Mouse (Mus musculus) forebrain, postnatal 0 days (tissue): Measurements from ENCODE around the gene Nectin2. TPM values are rescaled to one million over a fixed set of nuclear protein-coding genes. Genes with fewer than 3 reads are reported as not detected.

ENCODE experiments used
- ATAC-seq: fragments of 200-750 bp; cut with Nextera tagmentation; 2 replicates; pipeline ENCODE4 v1.8.0; 2017; ENCODE audit warnings: mild to moderate bottlenecking, moderate library complexity
- DNase-seq: peaks from one replicate; pipeline ENCODE4 v3.0.0-alpha.2; 2015
- H3K27ac ChIP-seq: fragments of 300-500 bp; sonication (generic); 2 replicates; pipeline ENCODE4 v1.5.1; 2014; ENCODE audit warnings: low read depth, mild to moderate bottlenecking, antibody characterized with exemption, low read length, moderate library complexity, mixed read lengths
- H3K27me3 ChIP-seq: fragments of 300-500 bp; sonication (generic); 2 replicates; pipeline ENCODE4 v1.6.1; 2014; ENCODE audit warnings: mild to moderate bottlenecking, low read length, mixed read lengths; ENCODE audit not compliant: insufficient read depth
- H3K36me3 ChIP-seq: fragments of 300-500 bp; sonication (generic); 2 replicates; pipeline ENCODE4 v1.6.1; 2014; ENCODE audit warnings: mild to moderate bottlenecking, moderate library complexity; ENCODE audit not compliant: insufficient read depth
- H3K4me1 ChIP-seq: fragments of 300-500 bp; sonication (generic); 2 replicates; pipeline ENCODE4 v1.6.1; 2014; ENCODE audit warnings: antibody characterized with exemption; ENCODE audit not compliant: insufficient read depth
- H3K4me2 ChIP-seq: fragments of 300-500 bp; sonication (generic); 2 replicates; pipeline ENCODE4 v1.6.1; 2014; ENCODE audit warnings: low read depth, mild to moderate bottlenecking, moderate library complexity
- H3K4me3 ChIP-seq: fragments of 300-500 bp; sonication (generic); 2 replicates; pipeline ENCODE4 v1.5.1; 2014; ENCODE audit warnings: low read depth, low read length, mixed read lengths
- H3K9ac ChIP-seq: fragments of 300-500 bp; sonication (generic); 2 replicates; pipeline ENCODE4 v1.6.1; 2014; ENCODE audit warnings: mild to moderate bottlenecking
- H3K9me3 ChIP-seq: fragments of 300-500 bp; sonication (generic); 2 replicates; pipeline ENCODE4 v1.6.1; 2016; ENCODE audit warnings: low read length
- CTCF ChIP-seq: sonication (generic); IDR thresholded peaks from 2 replicates; pipeline ENCODE4 v1.5.1; 2016; ENCODE audit warnings: antibody characterized with exemption, control low read depth, low read depth
- WGBS: fragments of 180-500 bp; shearing (Covaris S2); extraction: QIAGEN DNeasy Blood & Tissue Kit; methylation state at CpG from one replicate; pipeline ENCODE4 v1.1.7; 2014; 5-methylcytosine and 5-hydroxymethylcytosine counted together
- polyA plus RNA-seq: library from polyadenylated mRNA; unstranded; fragments of >200 nt; fragmentation: Nextera tagmentation; extraction: Ambion mirVana; gene quantifications from 2 replicates; pipeline ENCODE4 v1.2.1, GENCODE M21; 2015
- total RNA-seq: library from RNA; depleted of rRNA; stranded (reverse); fragments of >200 nt; gene quantifications from 2 replicates; pipeline ENCODE4 v1.2.3, GENCODE M21; 2014

The Nectin2 gene
- total and polyA plus RNA-seq, 2 experiments from 2014 or later, result 44.7 to 48.7 TPM

- TF ChIP-seq CTCF, result no peak
- 82% methylated on average over 2 of the region's 2 CpGs for WGBS
- no peaks in the 10 kb centered on the region for H3K4me1 ChIP-seq
Observed at GRCm38 (mm10) chr7:19680702-19681101, 69.6 kb downstream of the Nectin2 start.

GRCm38 (mm10) chr7:19678901-19679300 is 71.4 kb downstream of the Nectin2 start:
- H3K4me3 ChIP-seq, result no peak overlapping the region
- no peaks in the 10 kb centered on the region for H3K9me3 ChIP-seq
- no peak overlapping the region for H3K4me2 ChIP-seq
- 89% methylated on average over 3 of the region's 3 CpGs for WGBS
- ATAC-seq (no peak), DNase-seq (no peak)
- TF ChIP-seq CTCF, result no peak
- H3K27ac ChIP-seq, result no peak overlapping the region
- H3K36me3 ChIP-seq, result no peaks in the 10 kb centered on the region
- H3K9ac ChIP-seq, result no peak overlapping the region
- no peaks in the 10 kb centered on the region for H3K27me3 ChIP-seq
- H3K4me1 ChIP-seq, result no peaks in the 10 kb centered on the region

More at GRCm38 (mm10) chr7:19680702-19681101, 69.6 kb downstream of the Nectin2 start:
- Histone ChIP-seq H3K27ac (no peak overlapping the region), H3K36me3 (no peaks in the 10 kb centered on the region), H3K9ac (no peak overlapping the region), H3K4me2 (no peak overlapping the region), H3K4me3 (no peak overlapping the region), H3K27me3 (no peaks in the 10 kb centered on the region), H3K9me3 (no peaks in the 10 kb centered on the region)
- no peak for ATAC-seq
- DNase-seq, result no peak

GRCm38 (mm10) chr7:19677872-19678271 is 72.4 kb downstream of the Nectin2 start, which contains the start of gene Apoc2:
Apoc2 (minus strand) TSS chr7:19677941.
- Histone ChIP-seq H3K36me3 (no peaks in the 10 kb centered on the region), H3K4me1 (no peaks in the 10 kb centered on the region), H3K27me3 (no peaks in the 10 kb centered on the region), H3K9ac (no peak within 1 kb of the TSS), H3K4me3 (no peak within 1 kb of the TSS), H3K27ac (no peak within 1 kb of the TSS), H3K9me3 (no peaks in the 10 kb centered on the region), H3K4me2 (no peak within 1 kb of the TSS)
- no peak for TF ChIP-seq CTCF
- WGBS, result 81% methylated on average over 8 of the region's 8 CpGs
- DNase-seq (no peak), ATAC-seq (no peak)

GRCm38 (mm10) chr7:19676662-19677061 is 73.6 kb downstream of the Nectin2 start:
- Histone ChIP-seq H3K4me3 (no peak overlapping the region), H3K9ac (no peak overlapping the region), H3K36me3 (no peaks in the 10 kb centered on the region), H3K27ac (no peak overlapping the region), H3K4me1 (no peaks in the 10 kb centered on the region), H3K9me3 (no peaks in the 10 kb centered on the region), H3K27me3 (no peaks in the 10 kb centered on the region), H3K4me2 (no peak overlapping the region)
- 80% methylated on average over 1 of the region's 1 CpGs for WGBS
- DNase-seq (no peak), ATAC-seq (no peak)
- TF ChIP-seq CTCF, result no peak

- no peak overlapping the region for H3K9ac ChIP-seq
- DNase-seq (no peak), ATAC-seq (no peak)
- H3K27ac ChIP-seq, result no peak overlapping the region
- 88% methylated on average over 10 of the region's 10 CpGs for WGBS
- no peaks in the 10 kb centered on the region for H3K27me3 ChIP-seq
- H3K4me2 ChIP-seq, result no peak overlapping the region
- H3K36me3 ChIP-seq, result no peaks in the 10 kb centered on the region
- H3K9me3 ChIP-seq, result no peaks in the 10 kb centered on the region
- TF ChIP-seq CTCF, result no peak
- H3K4me1 ChIP-seq, result no peaks in the 10 kb centered on the region
- no peak overlapping the region for H3K4me3 ChIP-seq
Observed at GRCm38 (mm10) chr7:19675824-19676223, 74.5 kb downstream of the Nectin2 start.

GRCm38 (mm10) chr7:19673083-19673699 is 77.1 kb downstream of the Nectin2 start:
- no peaks in the 10 kb centered on the region for H3K36me3 ChIP-seq

GRCm38 (mm10) chr7:19671511-19671910 is 78.8 kb downstream of the Nectin2 start:
- ATAC-seq (no peak), DNase-seq (no peak)
- no peak for TF ChIP-seq CTCF
- no peak overlapping the region for H3K4me3 ChIP-seq
- 68% methylated on average over 10 of the region's 10 CpGs for WGBS
- no peak overlapping the region for H3K27ac ChIP-seq
- H3K36me3 ChIP-seq, result no peaks in the 10 kb centered on the region
- H3K4me2 ChIP-seq, result no peak overlapping the region
- no peak overlapping the region for H3K9ac ChIP-seq
- H3K4me1 ChIP-seq, result no peaks in the 10 kb centered on the region
- H3K9me3 ChIP-seq, result no peaks in the 10 kb centered on the region
- H3K27me3 ChIP-seq, result no peaks in the 10 kb centered on the region

More at GRCm38 (mm10) chr7:19673083-19673699, 77.1 kb downstream of the Nectin2 start:
- Histone ChIP-seq H3K4me1 (no peaks in the 10 kb centered on the region), H3K27me3 (no peaks in the 10 kb centered on the region), H3K4me2 (no peak overlapping the region), H3K9ac (no peak overlapping the region), H3K4me3 (no peak overlapping the region), H3K9me3 (no peaks in the 10 kb centered on the region), H3K27ac (no peak overlapping the region)
- no peak for TF ChIP-seq CTCF
- ATAC-seq, result no peak
- DNase-seq, result no peak
- WGBS, result 69% methylated on average over 14 of the region's 14 CpGs
